Comparison of ENCODE assay signal across 9 mouse cellular contexts in genomic region chr11:95750995-95751394, GRCm38 (mm10). TPM values are rescaled to one million over a fixed set of nuclear protein-coding genes. Genes with fewer than 3 reads are reported as not detected.
DNase-seq lines count a peak whose midpoint lies in the region; ATAC-seq lines count a peak whose summit lies in the region.
"Had no signal": no experiment of that assay in that cellular context is flagged by ENCODE, and none has a peak within 500 bp of the region (broad histone marks: within the 10 kb centered on the region; RNA-seq: fewer than 3 reads in every experiment).

No protein-coding gene starts in this region.

- no peak overlapping the region for H3K9ac ChIP-seq in hindbrain, embryonic 13.5 days

- no peaks in the 10 kb centered on the region for H3K27me3 ChIP-seq in hindbrain, embryonic 10.5 days (ENCODE audit: insufficient read depth, poor library complexity, severe bottlenecking)
- no peaks in the 10 kb centered on the region for H3K27me3 ChIP-seq in hindbrain, embryonic 13.5 days
- H3K27me3 ChIP-seq in embryonic facial prominence, embryonic 10.5 days (replicated peaks; ENCODE audit: low read depth, poor library complexity, severe bottlenecking), result no peaks in the 10 kb centered on the region

- no peak for ATAC-seq in hindbrain, embryonic 13.5 days (ENCODE audit: low FRiP score)
- ATAC-seq in hematopoietic stem cell, adult 5-6 weeks (replicated peaks in 1 of 2; ENCODE audit: insufficient read depth in 1 of 2, low FRiP score in 2 of 2, low TSS enrichment in 1 of 2, low read depth in 1 of 2, poor library complexity in 2 of 2, severe bottlenecking in 2 of 2), result peak; percentile 67 to 69; a peak in 2 of 4 replicates

- H3K4me3 ChIP-seq in hindbrain, embryonic 10.5 days, result no peak overlapping the region
- H3K4me3 ChIP-seq in hindbrain, embryonic 13.5 days, result no peak overlapping the region
- H3K4me3 ChIP-seq in embryonic facial prominence, embryonic 10.5 days, result no peak overlapping the region
- H3K4me3 ChIP-seq: myocyte had no signal

- no peaks in the 10 kb centered on the region for H3K9me3 ChIP-seq in hindbrain, embryonic 10.5 days
- H3K9me3 ChIP-seq in hindbrain, embryonic 13.5 days, result no peaks in the 10 kb centered on the region
- H3K9me3 ChIP-seq in embryonic facial prominence, embryonic 10.5 days, result no peaks in the 10 kb centered on the region

- peaks cover 53% of the 10 kb centered on the region for H3K36me3 ChIP-seq in hindbrain, embryonic 10.5 days
- peaks cover 56% of the 10 kb centered on the region for H3K36me3 ChIP-seq in hindbrain, embryonic 13.5 days
- peaks cover 65% of the 10 kb centered on the region for H3K36me3 ChIP-seq in embryonic facial prominence, embryonic 10.5 days (replicated peaks)

- no peak overlapping the region for H3K27ac ChIP-seq in hindbrain, embryonic 10.5 days
- no peak overlapping the region for H3K27ac ChIP-seq in hindbrain, embryonic 13.5 days
- H3K27ac ChIP-seq in embryonic facial prominence, embryonic 10.5 days (replicated peaks), result no peak overlapping the region

- H3K4me2 ChIP-seq in hindbrain, embryonic 13.5 days, result no peak overlapping the region

- 14% methylated on average over 1 of the region's 1 CpGs for WGBS in hindbrain, embryonic 10.5 days
- WGBS in hindbrain, embryonic 13.5 days, result 0% methylated on average over 1 of the region's 1 CpGs
- WGBS in embryonic facial prominence, embryonic 10.5 days, result 0% methylated on average over 1 of the region's 1 CpGs

- DNase-seq in hindbrain, embryonic 10.5 days (ENCODE audit: low spot score), result peak; percentile 67
- DNase-seq in adrenal gland, postnatal 14 days, result peak; percentile 89
- DNase-seq in embryonic facial prominence, embryonic 10.5 days (ENCODE audit: low spot score), result peak; percentile 75
- peak; percentile 69 to 88 for DNase-seq in left cerebral cortex, adult 18-20 months (ENCODE audit: low spot score in 2 of 2)
- peak; percentile 39 to 62 for DNase-seq in monocyte, adult 2 months (ENCODE audit: low read depth in 1 of 2, low spot score in 2 of 2)
- DNase-seq in spleen, postnatal 4 days (ENCODE audit: low spot score in 2 of 2), result peak; percentile 84 to 94

- no peaks in the 10 kb centered on the region for H3K4me1 ChIP-seq in hindbrain, embryonic 10.5 days (replicated peaks)
- peaks cover 5% of the 10 kb centered on the region for H3K4me1 ChIP-seq in hindbrain, embryonic 13.5 days (replicated peaks)
- H3K4me1 ChIP-seq in embryonic facial prominence, embryonic 10.5 days, result no peaks in the 10 kb centered on the region

RNA-seq across cellular contexts. Expression of gene B130006D01Rik, which starts 27.6 kb away (rescaled TPM):
- 1.1 and 1.4 TPM in 2 replicates for polyA plus RNA-seq in hindbrain, embryonic 10.5 days (2016; fragmentation: Nextera tagmentation; extraction: Ambion mirVana)
- polyA plus RNA-seq in hindbrain, embryonic 13.5 days (2015; fragmentation: Nextera tagmentation; extraction: Ambion mirVana), result 1.6 and 1.8 TPM in 2 replicates
- 0.82 and 1.2 TPM in 2 replicates for total RNA-seq in adrenal gland, postnatal 14 days (2021)
- 1.9 and 2.2 TPM in 2 replicates for polyA plus RNA-seq in embryonic facial prominence, embryonic 10.5 days (2016; fragmentation: Nextera tagmentation; extraction: Ambion mirVana)
- total RNA-seq in hematopoietic stem cell, adult 5-6 weeks (2017), result 1.6 and 1.7 TPM in 2 replicates
- 1 to 10 TPM; 1.2 to 1.3 TPM for total RNA-seq in left cerebral cortex, adult 18-20 months (2021)

RNA-seq across cellular contexts. Expression of gene Zfp652, which starts 38.5 kb away (rescaled TPM):
- polyA plus RNA-seq in hindbrain, embryonic 10.5 days (2016; fragmentation: Nextera tagmentation; extraction: Ambion mirVana), result 16.7 and 17.2 TPM in 2 replicates
- 31.0 and 32.8 TPM in 2 replicates for polyA plus RNA-seq in hindbrain, embryonic 13.5 days (2015; fragmentation: Nextera tagmentation; extraction: Ambion mirVana)
- total RNA-seq in adrenal gland, postnatal 14 days (2021), result 42.9 and 43.6 TPM in 2 replicates
- 19.5 and 20.3 TPM in 2 replicates for polyA plus RNA-seq in embryonic facial prominence, embryonic 10.5 days (2016; fragmentation: Nextera tagmentation; extraction: Ambion mirVana)
- total RNA-seq in hematopoietic stem cell, adult 5-6 weeks (2017), result 21.9 and 26.4 TPM in 2 replicates
- total RNA-seq in left cerebral cortex, adult 18-20 months (2021), result 10 to 100 TPM; 37.8 to 41.1 TPM
